Mouse (Mus musculus) 3134 (cell line): ENCODE measurements around the gene Txndc9.
"Not testable (repeated sequence)": the region's sequence is repeated elsewhere in the genome, so short reads cannot be mapped to it uniquely, and the experiment has no call there.

Experiments used
- DNase-seq: peaks from one replicate; pipeline ENCODE4 v3.0.0-alpha.2; 2011; ENCODE audit warnings: low spot score; ENCODE audit not compliant: insufficient read length; ENCODE audit errors: extremely low read depth

Gene Txndc9

DNA sequence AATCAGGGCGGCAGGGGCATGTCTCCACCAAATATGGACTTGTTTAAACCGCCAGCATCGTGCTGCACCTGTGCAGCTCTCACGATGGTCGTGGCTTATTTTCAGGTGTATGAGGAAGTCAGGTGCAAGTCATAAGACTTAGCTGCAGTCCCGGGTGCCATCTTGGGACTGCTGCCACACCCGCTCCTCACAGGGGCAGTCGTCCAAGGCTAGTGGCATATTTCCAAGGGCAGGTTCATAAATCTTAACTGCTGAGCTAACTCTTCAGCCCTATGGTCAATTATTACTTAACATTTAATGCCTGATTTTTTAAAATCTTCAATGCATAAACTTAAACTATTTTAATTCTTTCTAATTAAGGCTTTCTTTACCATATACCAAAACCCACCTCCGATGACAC, 21.0 kb downstream of the Txndc9 start:
- DNase-seq = not testable (repeated sequence)

DNA sequence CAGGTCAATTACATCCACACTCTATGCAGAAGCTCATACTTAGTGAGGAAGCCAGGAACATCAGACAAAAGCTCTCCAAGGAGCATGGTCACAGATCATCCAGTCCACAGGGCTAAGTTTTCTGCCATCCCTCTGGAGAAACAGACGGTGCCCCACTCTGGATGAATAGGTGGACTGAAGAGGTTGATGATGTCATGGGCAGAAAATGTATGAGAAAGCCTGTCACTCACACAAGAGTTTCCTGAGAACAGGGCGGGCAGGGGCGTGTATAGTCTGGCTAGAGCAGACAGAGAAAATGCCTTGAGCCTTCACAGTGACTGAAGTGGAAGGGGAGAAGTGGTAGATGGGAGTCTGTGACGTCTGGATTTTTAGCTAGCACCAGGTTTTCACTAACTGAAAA, 26.2 kb downstream of the Txndc9 start:
- peak; percentile 52 for DNase-seq

DNA sequence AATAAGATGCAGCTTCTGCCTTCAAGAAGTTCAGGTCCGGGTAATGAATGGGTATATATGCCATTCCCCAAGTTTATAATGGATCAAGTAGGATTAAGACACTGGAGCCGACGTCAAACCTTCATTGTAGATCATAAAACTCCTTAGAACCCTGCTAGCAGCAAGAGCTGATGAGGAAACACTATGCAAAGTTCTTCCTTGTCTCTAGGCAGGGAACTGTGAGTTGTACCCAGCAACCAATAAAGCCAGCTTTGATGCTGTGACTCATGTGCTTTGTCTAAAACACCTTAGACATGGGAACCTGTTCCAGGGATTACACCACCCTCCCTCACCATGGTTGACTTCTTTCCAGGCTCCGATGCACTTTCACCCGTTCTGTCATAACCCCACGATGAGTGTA, 28.9 kb downstream of the Txndc9 start:
- no peak for DNase-seq

DNA sequence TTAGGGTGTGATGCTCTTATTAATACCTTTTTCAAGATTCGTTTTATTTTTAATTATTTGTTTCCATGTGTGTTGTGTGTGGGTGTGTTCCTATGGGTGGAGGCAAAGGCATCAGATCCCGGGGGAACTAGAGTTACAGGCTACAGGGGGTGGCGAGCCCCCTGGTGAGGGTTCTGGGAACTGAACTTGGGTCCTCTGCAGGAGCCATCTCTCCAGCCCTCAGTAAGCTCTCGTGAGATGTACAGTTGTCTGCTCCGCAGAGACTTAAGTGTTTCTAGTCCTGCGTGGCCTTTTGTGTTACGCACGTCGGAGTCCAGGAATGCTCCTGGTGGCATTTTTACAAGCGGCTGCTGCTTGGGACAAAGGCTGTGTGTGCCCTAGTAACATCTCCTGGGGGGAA, 32.1 kb downstream of the Txndc9 start:
- no peak for DNase-seq

DNA sequence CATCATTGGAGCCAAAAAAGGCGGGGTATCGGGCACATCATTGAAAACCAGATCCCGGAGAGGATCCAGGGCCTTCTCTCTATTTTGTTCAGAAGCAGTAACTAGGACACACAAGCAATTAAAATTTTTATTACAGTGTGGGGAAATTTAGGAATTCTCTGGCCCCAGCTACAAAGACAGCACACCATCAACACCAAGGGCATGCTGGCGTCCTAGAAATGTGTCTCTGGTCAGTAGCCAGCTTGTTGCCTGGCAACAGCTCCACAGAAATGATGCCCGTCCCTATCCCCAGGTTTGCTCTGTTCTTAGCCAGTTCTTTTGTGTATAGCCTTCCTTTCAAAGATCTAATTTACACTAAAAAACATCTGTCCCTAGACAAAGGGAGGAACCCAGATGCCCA, 38.2 kb downstream of the Txndc9 start:
- DNase-seq = no peak

DNA sequence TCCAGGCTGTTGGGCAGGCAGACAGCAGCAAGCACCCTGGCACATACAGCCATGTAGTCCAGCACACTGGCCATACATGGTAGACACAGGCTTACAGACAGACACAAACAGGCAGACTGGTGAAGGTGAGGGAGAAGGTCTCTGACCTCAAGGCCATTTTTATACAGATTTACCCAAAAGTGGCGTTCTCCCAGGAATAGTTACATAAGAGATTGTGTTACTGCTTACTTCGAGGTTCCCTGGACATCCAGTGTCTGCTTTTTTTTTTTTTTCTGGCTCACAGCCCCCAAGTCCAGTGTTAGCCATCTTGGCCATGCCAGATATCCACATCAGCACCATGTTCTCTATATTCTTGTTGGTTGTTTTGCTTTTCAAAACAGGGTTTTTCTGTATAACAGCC, 39.2 kb downstream of the Txndc9 start:
- DNase-seq = no peak

DNA sequence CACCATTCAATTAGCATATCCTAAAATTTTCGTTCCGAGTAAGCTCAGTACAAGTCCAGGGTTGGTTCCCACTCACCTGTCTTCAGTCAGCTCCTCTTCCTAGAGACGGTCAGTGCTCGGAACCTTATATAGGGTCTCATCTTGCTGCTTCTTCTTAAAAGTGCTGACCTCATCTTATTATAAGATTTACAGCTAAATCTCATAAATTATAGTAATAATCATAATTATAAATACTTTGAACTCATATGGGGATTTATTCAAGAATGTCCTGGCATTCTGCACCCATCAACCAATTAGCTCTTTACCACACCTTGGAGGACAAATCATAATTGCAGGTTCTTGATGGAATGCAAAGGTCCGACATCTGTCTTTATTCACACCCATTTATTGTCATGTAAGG, 40.0 kb downstream of the Txndc9 start, which contains the start of gene Lyg1:
Gene Lyg1 (minus strand): TSS at position 101 of the 400 bp plus-strand sequence.
- no peak for DNase-seq

DNA sequence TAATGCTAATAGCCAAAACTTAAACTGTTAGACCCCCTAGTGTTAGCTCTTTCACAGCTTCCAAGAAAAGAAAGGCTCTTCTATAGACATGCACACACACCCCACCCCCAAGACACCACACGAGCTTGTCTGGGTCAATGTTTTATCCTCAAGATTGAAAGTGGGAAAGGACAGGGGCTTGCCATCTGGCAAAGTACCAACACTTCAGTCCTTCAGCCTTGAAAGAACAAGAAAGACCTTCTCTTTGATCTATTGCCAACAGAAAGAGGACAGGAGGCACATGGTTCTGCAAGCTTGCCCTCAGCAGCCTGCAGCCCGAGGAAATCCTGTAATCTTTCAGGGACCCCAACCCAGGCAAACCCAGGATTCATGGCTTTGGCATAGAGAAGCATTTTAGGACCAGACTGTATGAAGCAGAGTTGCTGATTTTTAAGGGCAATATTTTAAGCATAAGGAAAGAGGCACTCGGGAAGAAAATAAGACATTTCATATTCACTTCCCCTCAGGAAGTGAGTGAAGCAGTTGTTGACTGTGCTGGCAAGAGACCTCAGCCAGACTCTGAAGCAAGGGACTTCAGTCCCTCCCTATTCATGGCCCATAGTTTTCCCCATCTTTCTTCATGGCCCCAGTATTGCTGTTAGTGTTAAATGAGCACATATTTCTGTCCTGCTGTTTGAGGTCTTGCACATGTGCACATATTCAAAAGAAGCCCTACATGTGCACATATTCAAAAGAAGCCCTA, 40.8 kb downstream of the Txndc9 start:
- DNase-seq = no peak

DNA sequence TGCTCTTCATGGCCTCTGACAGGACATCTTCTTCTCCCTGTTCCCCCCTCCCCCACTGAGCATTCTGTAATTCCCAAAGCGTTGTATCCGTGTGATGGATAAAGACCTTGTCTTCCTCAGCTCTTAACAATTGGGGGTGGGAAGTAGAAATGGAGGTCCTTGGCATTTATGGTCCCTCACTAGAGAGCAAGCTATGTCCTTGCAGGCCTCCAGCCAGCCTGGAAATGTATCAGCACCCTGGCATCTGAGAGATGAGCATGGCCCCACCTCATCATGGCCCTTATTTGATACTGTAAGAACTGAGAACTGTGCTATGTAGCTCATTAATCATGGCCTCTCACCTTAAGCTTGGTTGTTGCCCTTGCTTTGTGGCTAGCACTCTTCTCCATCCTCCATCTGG, 42.4 kb downstream of the Txndc9 start:
- no peak for DNase-seq

DNA sequence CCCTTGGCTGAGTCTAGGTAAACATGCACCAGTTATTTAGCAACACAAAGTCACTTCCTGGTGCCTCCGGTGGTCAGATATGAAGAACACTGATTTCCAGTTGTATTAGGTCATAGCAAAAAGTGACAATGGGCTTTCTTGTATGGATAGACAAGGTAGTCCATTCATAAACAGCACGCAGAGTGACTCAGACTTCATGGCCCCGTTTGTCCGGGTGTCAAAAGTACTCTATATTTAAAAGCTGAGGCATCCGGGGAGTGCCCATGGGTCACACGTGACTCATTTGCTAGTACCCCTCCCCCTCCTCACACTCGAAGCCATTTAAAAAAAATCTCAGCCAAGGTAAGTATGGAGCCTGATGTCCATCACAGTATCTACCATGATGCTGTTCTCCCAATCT, 42.9 kb downstream of the Txndc9 start:
- DNase-seq = no peak

DNA sequence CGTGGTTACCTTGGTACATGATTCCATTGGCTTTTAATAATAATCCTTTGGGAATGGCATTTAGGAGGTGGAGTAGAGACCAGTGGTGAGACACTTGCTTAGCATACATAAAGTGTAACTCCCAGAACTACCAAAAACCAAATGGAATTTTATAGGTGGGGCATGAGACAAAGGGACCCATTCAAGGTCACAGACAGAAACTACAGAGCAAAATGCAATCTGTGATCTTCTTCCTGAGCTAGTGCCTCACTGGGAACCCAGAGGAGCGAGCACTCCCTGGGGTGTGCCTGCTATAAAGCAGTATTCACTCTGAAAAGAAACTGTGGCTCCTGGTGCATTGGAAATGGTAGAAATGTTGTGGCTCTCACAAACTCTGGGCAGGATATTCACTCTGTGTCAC, 48.8 kb downstream of the Txndc9 start:
- no peak for DNase-seq
